Mouse (Mus musculus) kidney, adult 9 months (tissue): ENCODE results near the gene Stox2.

Source experiments
- DNase-seq: peaks from one replicate; pipeline ENCODE4 v3.0.0; 2022

Gene Stox2

DNA sequence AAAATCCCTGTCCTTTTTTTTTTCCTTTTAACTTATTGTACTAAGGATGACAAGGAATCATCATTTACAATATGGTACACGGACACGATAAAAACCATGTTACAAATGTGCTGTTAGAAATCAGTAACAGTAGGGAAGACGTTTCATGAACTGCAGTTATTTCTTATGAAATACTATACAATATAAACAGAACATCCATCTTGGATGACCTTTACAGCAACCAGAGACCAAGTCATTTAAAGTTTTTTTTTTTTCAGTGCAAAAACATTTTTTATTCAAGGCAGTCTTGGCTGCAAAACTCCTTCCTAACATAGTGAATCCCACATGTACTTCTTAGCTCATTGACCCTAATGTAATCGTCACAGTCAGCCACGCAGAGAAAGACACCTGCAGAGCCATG is 266.0 kb downstream of the Stox2 start:
- no peak for DNase-seq

DNA sequence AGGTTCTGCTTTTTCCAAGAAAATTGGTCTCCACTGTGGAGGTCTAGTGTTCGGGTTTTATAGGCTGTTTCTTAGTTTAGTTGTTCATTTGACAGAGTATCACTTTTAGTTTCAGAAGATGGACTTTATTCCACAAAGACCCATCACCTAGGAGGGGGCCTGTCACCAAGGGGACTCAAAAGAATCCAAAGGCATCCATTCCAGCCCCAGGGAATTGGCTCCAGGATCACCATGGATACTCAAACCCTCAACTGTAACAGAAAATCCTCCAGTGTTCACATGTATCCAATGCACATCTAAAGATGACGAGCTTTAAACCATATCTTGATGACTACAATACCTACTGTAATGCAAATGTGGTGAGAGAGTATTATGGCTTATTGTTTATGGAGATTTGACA is 267.4 kb downstream of the Stox2 start:
- no peak for DNase-seq

DNA sequence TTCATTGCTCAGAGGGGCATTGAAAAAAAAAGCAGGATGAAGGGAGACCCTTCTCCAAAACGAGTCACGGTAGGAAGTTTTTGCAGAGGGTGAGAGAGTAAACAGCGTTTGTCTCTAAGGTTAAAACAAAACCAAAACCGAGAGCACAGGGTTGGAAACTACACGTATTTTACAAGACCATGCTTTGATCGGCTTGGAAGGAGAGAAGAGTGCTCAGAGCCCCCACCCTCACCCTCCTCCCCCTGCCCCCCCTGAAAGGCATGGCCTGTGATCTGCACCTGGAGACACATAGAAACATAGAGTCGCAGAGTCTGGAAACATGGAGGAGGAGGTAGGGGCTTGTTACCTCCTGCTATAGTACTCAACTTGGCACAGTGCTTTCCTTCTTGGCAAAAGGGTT is 272.3 kb downstream of the Stox2 start:
- DNase-seq = no peak

DNA sequence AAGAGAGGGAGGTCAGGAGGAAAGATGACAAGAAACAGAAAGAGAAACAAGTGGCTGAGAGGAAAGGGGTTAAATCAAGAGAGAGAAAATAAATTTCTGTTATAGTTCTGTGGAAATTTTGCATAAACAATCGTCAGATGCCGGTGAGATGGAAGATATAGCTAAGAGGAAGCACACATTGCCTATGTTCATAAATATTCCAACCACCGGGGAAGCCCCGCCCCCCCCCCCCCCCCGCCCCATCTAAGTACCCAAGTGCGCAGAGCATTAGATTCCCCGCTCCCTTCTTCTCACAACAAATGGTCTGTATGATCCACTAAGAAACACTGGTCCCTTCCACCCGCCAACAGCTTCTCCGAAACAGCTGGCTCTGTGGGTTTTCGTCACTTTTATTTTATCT is 273.3 kb downstream of the Stox2 start:
- DNase-seq = no peak

DNA sequence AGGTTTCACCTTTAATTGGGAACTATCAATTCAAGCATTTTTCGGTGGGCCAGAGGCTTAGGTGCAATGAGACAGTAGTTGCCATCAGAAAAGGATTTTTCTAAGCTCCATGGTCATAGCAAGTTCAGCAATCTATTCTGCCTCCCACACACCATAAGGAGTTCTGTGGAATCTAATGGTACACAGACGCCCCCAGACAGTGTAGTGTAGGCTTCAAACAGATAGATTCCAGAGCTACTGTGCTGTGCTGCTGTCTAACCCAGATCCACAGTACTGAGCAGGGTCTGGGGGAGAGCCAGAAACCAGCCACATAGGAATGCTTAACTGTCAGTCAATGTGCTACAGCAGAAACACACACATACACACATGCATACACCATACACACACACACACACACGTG is 285.5 kb downstream of the Stox2 start:
- no peak for DNase-seq

DNA sequence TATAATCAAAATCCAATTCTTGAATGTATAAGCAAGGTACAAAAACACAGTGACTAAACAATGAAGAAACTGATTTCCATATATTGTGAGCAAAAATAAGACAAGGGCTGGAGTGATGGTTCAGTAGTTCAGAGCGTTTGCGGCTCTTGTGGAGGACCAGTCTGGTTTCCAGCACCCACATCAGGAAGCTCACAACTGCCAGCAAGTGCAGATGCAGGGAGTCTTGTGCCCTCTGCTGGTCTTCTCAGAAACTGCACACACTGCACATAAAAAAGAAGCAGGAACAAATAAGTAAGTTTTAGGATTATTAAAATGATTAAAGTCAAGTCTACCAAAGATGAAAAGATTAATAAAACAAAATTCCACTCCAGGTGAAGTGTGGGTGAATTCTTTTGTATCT is 291.6 kb downstream of the Stox2 start:
- no peak for DNase-seq

DNA sequence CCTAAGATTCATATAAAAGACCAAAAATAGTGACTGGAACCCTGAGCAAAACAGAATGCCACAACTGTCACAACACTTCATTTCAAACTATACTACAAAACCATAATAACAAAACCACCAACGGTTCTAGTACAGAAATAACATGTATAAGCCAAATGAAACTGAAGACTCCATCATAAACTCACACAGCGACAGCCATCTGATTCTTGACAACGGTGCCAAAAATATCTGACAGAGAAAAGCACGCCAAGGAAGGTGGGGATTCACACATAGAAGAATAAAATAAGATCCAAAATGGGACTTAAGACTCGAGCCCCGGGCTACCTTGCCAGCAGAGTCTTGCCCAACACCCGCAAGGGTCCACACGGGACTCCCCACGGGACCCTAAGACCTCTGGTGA is 300.9 kb downstream of the Stox2 start:
- no peak for DNase-seq

DNA sequence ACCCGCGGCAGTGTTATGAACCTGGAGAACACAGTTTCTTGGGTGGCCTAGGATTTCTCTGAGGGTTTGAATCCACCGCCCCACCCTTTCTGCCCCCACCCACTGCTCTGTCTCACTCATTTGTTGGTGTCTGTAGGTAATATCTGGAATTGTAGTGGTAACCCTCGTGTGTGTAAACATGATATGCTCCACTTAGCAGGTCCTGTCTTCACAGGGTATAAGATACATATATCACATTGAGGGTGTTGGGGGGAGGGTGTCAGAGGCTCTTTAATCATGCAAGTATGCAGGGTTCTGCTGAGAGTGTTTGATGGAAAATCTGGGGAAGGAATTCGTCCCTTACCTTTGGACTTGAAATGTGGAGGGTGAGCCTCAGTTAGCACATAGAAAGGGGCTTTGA is 310.1 kb downstream of the Stox2 start:
- DNase-seq = no peak

DNA sequence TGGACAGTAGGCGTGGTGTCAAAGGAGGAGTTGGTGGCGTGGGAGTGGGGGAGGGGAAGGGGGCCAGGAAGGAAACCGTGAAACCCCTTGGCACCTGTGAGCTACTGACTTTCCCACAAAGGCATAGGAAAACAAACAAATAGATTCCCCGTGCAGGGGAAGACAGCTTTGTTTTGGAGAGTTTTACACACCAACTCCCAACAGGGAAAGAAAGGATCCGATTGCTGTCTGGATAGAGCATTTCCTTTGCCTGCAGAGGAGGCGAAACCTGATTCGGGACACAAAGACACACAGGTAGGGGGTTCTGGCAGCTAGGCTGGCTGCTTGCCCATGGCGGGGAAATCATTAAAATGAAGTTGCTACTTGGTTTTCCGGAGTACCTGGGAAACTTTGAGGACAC is 310.6 kb downstream of the Stox2 start:
- DNase-seq = peak; percentile 40

DNA sequence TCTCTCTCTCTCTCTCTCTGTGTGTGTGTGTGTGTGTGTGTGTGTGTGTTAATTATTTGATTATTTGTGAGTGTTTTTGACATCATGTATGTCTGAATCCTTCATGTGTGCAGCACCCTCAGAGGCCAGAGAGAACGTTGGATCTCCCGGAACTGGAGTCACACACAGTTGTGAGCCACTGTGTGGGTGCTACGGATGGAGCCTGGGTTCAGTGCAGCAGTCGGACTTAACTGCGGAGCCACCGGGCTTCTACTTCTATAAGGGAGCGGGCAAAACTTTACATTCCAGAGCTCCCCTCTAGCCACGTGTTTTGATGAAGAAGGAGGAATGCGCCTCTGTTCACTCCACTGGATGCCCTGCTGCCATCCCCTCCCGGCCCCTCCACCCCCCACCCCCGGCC is 311.4 kb downstream of the Stox2 start:
- DNase-seq = no peak

DNA sequence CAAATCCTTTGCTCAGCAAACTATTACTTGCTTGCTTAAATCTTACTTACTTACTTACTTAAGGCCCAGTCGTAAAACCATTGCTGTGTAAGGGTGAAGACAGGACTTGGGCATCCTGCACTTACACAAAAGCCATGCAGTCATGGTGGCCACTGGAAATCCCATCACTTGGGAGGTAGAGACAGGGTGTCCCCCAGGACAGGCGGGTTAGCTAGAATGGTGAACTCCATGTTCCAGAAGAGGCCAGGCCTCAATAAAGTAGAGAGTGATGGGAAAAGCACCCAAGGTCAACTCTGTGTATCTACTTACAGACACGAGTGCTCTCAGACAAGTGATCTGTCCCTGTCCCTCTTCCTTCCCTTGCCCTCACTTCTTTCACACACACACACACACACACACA is 312.8 kb downstream of the Stox2 start:
- DNase-seq = no peak
